Mouse (Mus musculus): Measurements from ENCODE around the gene Cops7b.

DNA sequence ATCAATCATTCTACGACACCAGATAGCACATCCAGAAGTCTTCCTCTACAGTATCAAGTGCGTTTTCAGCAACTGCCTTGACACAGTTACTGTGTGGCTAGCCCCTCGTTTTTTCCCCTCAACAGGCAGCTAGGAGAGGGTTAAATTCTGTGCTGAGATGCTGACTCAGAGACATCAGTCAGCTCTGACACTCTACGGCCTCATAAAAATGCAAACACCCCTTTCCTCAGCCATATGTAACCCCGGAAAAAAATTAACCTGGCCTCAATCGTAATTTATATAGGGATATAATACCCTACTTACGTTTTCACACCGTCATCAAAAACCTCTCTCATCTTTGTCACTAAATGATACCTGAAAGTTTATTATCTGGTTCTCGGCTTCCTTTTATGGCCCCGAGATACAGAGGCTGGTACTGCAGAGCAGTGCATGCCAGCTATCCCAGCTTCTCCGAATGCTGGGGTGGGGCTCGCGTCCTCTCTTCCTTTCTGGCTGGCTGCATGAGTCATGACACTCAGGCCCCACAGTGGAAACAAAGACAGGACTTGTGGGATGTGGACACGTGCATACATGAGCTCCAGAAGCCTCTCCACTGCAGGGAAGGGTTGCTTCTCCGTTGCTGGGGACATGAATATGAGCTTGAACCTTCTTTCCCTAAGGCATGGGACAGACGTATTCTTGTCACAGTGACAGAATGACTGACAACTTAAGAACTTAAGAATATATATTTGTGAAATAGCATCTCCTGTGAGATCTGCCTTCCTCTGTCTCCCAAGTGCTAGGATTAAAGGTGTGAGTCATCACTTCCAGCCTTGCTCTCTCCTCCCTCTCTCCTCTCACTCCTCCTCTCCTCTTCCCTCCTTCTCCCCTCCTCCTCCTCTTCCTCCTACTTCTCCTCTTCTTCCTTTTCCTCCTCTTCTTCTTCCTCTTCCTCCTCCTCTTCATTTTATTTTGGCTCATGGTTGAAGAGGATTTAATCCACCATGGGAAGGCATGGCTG is 40.6 kb downstream of the Cops7b start:
- no peak for TF ChIP-seq CTCF (conservative IDR thresholded peaks at IDR 0.05; ENCODE audit: insufficient read depth, insufficient read length, low read depth, low read length)
- TF ChIP-seq POLR2A (IDR thresholded peaks at IDR 0.05; ENCODE audit: low read depth, low read length): no peak

All from kidney, adult 2 months (tissue).